Mouse (Mus musculus) splenic B cell, adult 2 months (primary cell): Measurements from ENCODE around the gene Erg.
A peak's percentile ranks its signal among the peaks of the same experiment; 100 is the strongest.

ENCODE experiments used
- DNase-seq: peaks from one replicate; pipeline ENCODE4 v3.0.0-alpha.2; 2011; ENCODE audit warnings: low read depth, low spot score
- H3K27me3 ChIP-seq: 2 replicates; pipeline ENCODE4 v1.6.1; 2012; ENCODE audit warnings: mild to moderate bottlenecking, low read length, moderate library complexity, mixed read lengths; ENCODE audit not compliant: control insufficient read depth, poor library complexity, insufficient read depth, severe bottlenecking
- H3K36me3 ChIP-seq: 2 replicates; pipeline ENCODE4 v1.6.1; 2012; ENCODE audit warnings: mild to moderate bottlenecking, low read length, moderate library complexity, mixed read lengths; ENCODE audit not compliant: control insufficient read depth, poor library complexity, insufficient read depth, severe bottlenecking

Gene Erg

GRCm38 (mm10) chr16:95429851-95430250 is 156.5 kb downstream of the Erg start:
- Histone ChIP-seq H3K27me3 (no peaks in the 10 kb centered on the region), H3K36me3 (no peaks in the 10 kb centered on the region)
- DNase-seq = peak; percentile 46

- H3K27me3 ChIP-seq = no peaks in the 10 kb centered on the region
- no peaks in the 10 kb centered on the region for H3K36me3 ChIP-seq
- DNase-seq = peak; percentile 39
Measured at GRCm38 (mm10) chr16:95428239-95428638, 158.2 kb downstream of the Erg start.

GRCm38 (mm10) chr16:95427512-95427911 is 158.9 kb downstream of the Erg start:
- Histone ChIP-seq H3K27me3 (no peaks in the 10 kb centered on the region), H3K36me3 (no peaks in the 10 kb centered on the region)
- peak; percentile 70 for DNase-seq

GRCm38 (mm10) chr16:95422658-95423073 is 163.7 kb downstream of the Erg start:
- Histone ChIP-seq H3K27me3 (no peaks in the 10 kb centered on the region), H3K36me3 (no peaks in the 10 kb centered on the region)
- no peak for DNase-seq

GRCm38 (mm10) chr16:95421235-95421886 is 165.0 kb downstream of the Erg start:
- H3K27me3 ChIP-seq = no peaks in the 10 kb centered on the region
- peak; percentile 26 for DNase-seq
- no peaks in the 10 kb centered on the region for H3K36me3 ChIP-seq

GRCm38 (mm10) chr16:95415921-95416320 is 170.5 kb downstream of the Erg start:
- no peak for DNase-seq
- no peaks in the 10 kb centered on the region for H3K36me3 ChIP-seq

GRCm38 (mm10) chr16:95415372-95415771 is 171.0 kb downstream of the Erg start:
- no peak for DNase-seq
- Histone ChIP-seq H3K27me3 (no peaks in the 10 kb centered on the region), H3K36me3 (no peaks in the 10 kb centered on the region)

More at GRCm38 (mm10) chr16:95415921-95416320, 170.5 kb downstream of the Erg start:
- no peaks in the 10 kb centered on the region for H3K27me3 ChIP-seq

- H3K36me3 ChIP-seq = no peaks in the 10 kb centered on the region
- DNase-seq = no peak
- H3K27me3 ChIP-seq = no peaks in the 10 kb centered on the region
Measured at GRCm38 (mm10) chr16:95413401-95413959, 172.9 kb downstream of the Erg start.

- Histone ChIP-seq H3K27me3 (no peaks in the 10 kb centered on the region), H3K36me3 (no peaks in the 10 kb centered on the region)
- no peak for DNase-seq
Measured at GRCm38 (mm10) chr16:95408096-95408495, 178.3 kb downstream of the Erg start.

- Histone ChIP-seq H3K27me3 (no peaks in the 10 kb centered on the region), H3K36me3 (no peaks in the 10 kb centered on the region)
- DNase-seq = no peak
Measured at GRCm38 (mm10) chr16:95405496-95405895, 180.9 kb downstream of the Erg start.

GRCm38 (mm10) chr16:95403453-95403852 is 182.9 kb downstream of the Erg start:
- Histone ChIP-seq H3K27me3 (no peaks in the 10 kb centered on the region), H3K36me3 (no peaks in the 10 kb centered on the region)
- DNase-seq = no peak

- peak; percentile 27 for DNase-seq
- no peaks in the 10 kb centered on the region for H3K36me3 ChIP-seq
- no peaks in the 10 kb centered on the region for H3K27me3 ChIP-seq
Measured at GRCm38 (mm10) chr16:95401869-95402268, 184.5 kb downstream of the Erg start.

GRCm38 (mm10) chr16:95398761-95399343 is 187.5 kb downstream of the Erg start:
- no peak for DNase-seq
- H3K27me3 ChIP-seq = no peaks in the 10 kb centered on the region
- no peaks in the 10 kb centered on the region for H3K36me3 ChIP-seq

GRCm38 (mm10) chr16:95390787-95391186 is 195.6 kb downstream of the Erg start:
- Histone ChIP-seq H3K27me3 (no peaks in the 10 kb centered on the region), H3K36me3 (no peaks in the 10 kb centered on the region)
- DNase-seq = no peak

- no peak for DNase-seq
- H3K36me3 ChIP-seq = no peaks in the 10 kb centered on the region
- H3K27me3 ChIP-seq = no peaks in the 10 kb centered on the region
Measured at GRCm38 (mm10) chr16:95388811-95389529, 197.4 kb downstream of the Erg start.
